Mouse (Mus musculus): Measurements from ENCODE around the gene Il18bp. TPM values are rescaled to one million over a fixed set of nuclear protein-coding genes. Genes with fewer than 3 reads are reported as not detected.

Il18bp gene
- total and polyA plus RNA-seq, 3 experiments = 1.0 to 1.8 TPM; not detected in 1

GRCm38 (mm10) chr7:102062203-102062602 lies 43.7 kb upstream of the Il18bp start:
- Histone ChIP-seq H3K4me1 (ENCODE audit: control insufficient read depth in 1 of 2, insufficient read depth in 2 of 2, low read length in 2 of 2) (peaks cover 11% of the 10 kb centered on the region in 2 experiments), H3K9me3 (replicated peaks; ENCODE audit: insufficient read depth, low read length) (no peaks in the 10 kb centered on the region), H3K27ac (ENCODE audit: control insufficient read depth, low read depth, low read length) (no peak overlapping the region), H3K27me3 (ENCODE audit: control insufficient read depth in 1 of 2, insufficient read depth in 2 of 2, low read length in 2 of 2) (no peaks in the 10 kb centered on the region), H3K79me2 (ENCODE audit: control insufficient read depth, insufficient read depth, low read length, poor library complexity) (peaks cover 26% of the 10 kb centered on the region), H3K36me3 (ENCODE audit: control insufficient read depth in 1 of 2, insufficient read depth in 2 of 2, low read length in 2 of 2) (peaks cover 1 to 33% of the 10 kb centered on the region in 2 experiments), H3K4me3 (ENCODE audit: control insufficient read depth in 1 of 2, insufficient read depth in 1 of 2, low read depth in 2 of 2, low read length in 2 of 2) (no peak overlapping the region), H3K9ac (ENCODE audit: control insufficient read depth, low read depth, low read length, poor library complexity, severe bottlenecking) (no peak overlapping the region)
- 0 out of 2 replicates have a peak, but pooled peaks have one; percentile 14 for TF ChIP-seq GATA1 (IDR thresholded peaks at IDR 0.05; ENCODE audit: low read depth, low read length)
- TF ChIP-seq USF1 (IDR thresholded peaks at IDR 0.05; ENCODE audit: low read depth, low read length) = no peak
- no peak for DNase-seq (ENCODE audit: low read depth, low spot score)

- Histone ChIP-seq H3K9ac (ENCODE audit: control insufficient read depth, low read depth, low read length, poor library complexity, severe bottlenecking) (no peak overlapping the region), H3K27me3 (ENCODE audit: control insufficient read depth in 1 of 2, insufficient read depth in 2 of 2, low read length in 2 of 2) (no peaks in the 10 kb centered on the region), H3K4me1 (ENCODE audit: control insufficient read depth in 1 of 2, insufficient read depth in 2 of 2, low read length in 2 of 2) (peaks cover 7 to 10% of the 10 kb centered on the region in 2 experiments), H3K4me3 (ENCODE audit: control insufficient read depth in 1 of 2, insufficient read depth in 1 of 2, low read depth in 2 of 2, low read length in 2 of 2) (no peak overlapping the region), H3K79me2 (ENCODE audit: control insufficient read depth, insufficient read depth, low read length, poor library complexity) (peaks cover 21% of the 10 kb centered on the region), H3K9me3 (replicated peaks; ENCODE audit: insufficient read depth, low read length) (no peaks in the 10 kb centered on the region), H3K36me3 (ENCODE audit: control insufficient read depth in 1 of 2, insufficient read depth in 2 of 2, low read length in 2 of 2) (peaks cover 1 to 28% of the 10 kb centered on the region in 2 experiments), H3K27ac (ENCODE audit: control insufficient read depth, low read depth, low read length) (no peak overlapping the region)
- DNase-seq (ENCODE audit: low read depth, low spot score) = peak; percentile 44
- no peak for TF ChIP-seq POLR2AphosphoS2 (IDR thresholded peaks at IDR 0.05; ENCODE audit: low read length)
- peak in 1 of 2 experiments; percentile 49; a peak in 1 of 4 replicates for TF ChIP-seq EP300 (IDR thresholded peaks at IDR 0.05; ENCODE audit: low read depth in 1 of 2, low read length in 2 of 2)
- TF ChIP-seq MYC (IDR thresholded peaks at IDR 0.05; ENCODE audit: low read depth, low read length) = peak; percentile 59; the same call in 1 of the 2 replicates
- TF ChIP-seq MXI1 (IDR thresholded peaks at IDR 0.05; ENCODE audit: low read depth, low read length) = peak; percentile 66; the same call in 1 of the 2 replicates
- TF ChIP-seq GATA1 (IDR thresholded peaks at IDR 0.05; ENCODE audit: low read depth, low read length) = peak; percentile 74
- TF ChIP-seq MAZ (IDR thresholded peaks at IDR 0.05; ENCODE audit: low read depth, low read length) = no peak
- TF ChIP-seq SMC3 (IDR thresholded peaks at IDR 0.05; ENCODE audit: low read depth, low read length) = no peak
- no peak for TF ChIP-seq POLR2A (IDR thresholded peaks at IDR 0.05; ENCODE audit: control insufficient read depth in 1 of 2, insufficient read depth in 1 of 2, low read depth in 1 of 2, low read length in 2 of 2, poor library complexity in 1 of 2)
- TF ChIP-seq ZNF384 (IDR thresholded peaks at IDR 0.05; ENCODE audit: low read depth, low read length) = 0 out of 2 replicates have a peak, but pooled peaks have one; percentile 40
- peak; percentile 73 for TF ChIP-seq MAX (IDR thresholded peaks at IDR 0.05; ENCODE audit: low read length)
- TF ChIP-seq JUND (IDR thresholded peaks at IDR 0.05; ENCODE audit: low read depth, low read length) = no peak
- TF ChIP-seq KAT2A (conservative IDR thresholded peaks at IDR 0.05; ENCODE audit: low read depth, low read length) = no peak
- no peak for TF ChIP-seq MYB (IDR thresholded peaks at IDR 0.05; ENCODE audit: low read depth, low read length)
- no peak for TF ChIP-seq ZC3H11A (IDR thresholded peaks at IDR 0.05; ENCODE audit: low read depth, low read length)
- TF ChIP-seq TBP (IDR thresholded peaks at IDR 0.05; ENCODE audit: low read depth, low read length) = no peak
- no peak for TF ChIP-seq ZMIZ1 (IDR thresholded peaks at IDR 0.05; ENCODE audit: low read depth, low read length)
- TF ChIP-seq POLR2AphosphoS5 (IDR thresholded peaks at IDR 0.05; ENCODE audit: borderline replicate concordance, low read depth, low read length) = no peak
- no peak for TF ChIP-seq E2F4 (IDR thresholded peaks at IDR 0.05; ENCODE audit: borderline replicate concordance, low read depth, low read length)
- no peak for TF ChIP-seq UBTF (IDR thresholded peaks at IDR 0.05; ENCODE audit: borderline replicate concordance, insufficient read depth, low read depth, low read length)
- peak; percentile 37; the same call in 1 of the 2 replicates for TF ChIP-seq ETS1 (IDR thresholded peaks at IDR 0.05; ENCODE audit: low read depth, low read length)
- TF ChIP-seq HCFC1 (IDR thresholded peaks at IDR 0.05; ENCODE audit: low read depth, low read length) = no peak
- no peak for TF ChIP-seq SIN3A (IDR thresholded peaks at IDR 0.05; ENCODE audit: low read length)
- peak; percentile 54; the same call in 1 of the 2 replicates for TF ChIP-seq TCF12 (IDR thresholded peaks at IDR 0.05; ENCODE audit: low read depth, low read length)
- TF ChIP-seq RCOR1 (IDR thresholded peaks at IDR 0.05; ENCODE audit: low read depth, low read length) = peak; percentile 32; the same call in 1 of the 2 replicates
- no peak for TF ChIP-seq GABPA (IDR thresholded peaks at IDR 0.05; ENCODE audit: low read depth, low read length)
- TF ChIP-seq USF1 (IDR thresholded peaks at IDR 0.05; ENCODE audit: low read depth, low read length) = no peak
Measured at GRCm38 (mm10) chr7:102061353-102061752, 42.9 kb upstream of the Il18bp start.
